Mouse (Mus musculus) kidney, embryonic 15.5 days (tissue): ENCODE results near the gene Plin2. TPM values are rescaled to one million over a fixed set of nuclear protein-coding genes. Genes with fewer than 3 reads are reported as not detected.

Experiments used
- ATAC-seq: fragments of 200-750 bp; cut with Nextera tagmentation; replicated peaks from 2 replicates; pipeline ENCODE4 v1.8.0; 2017; ENCODE audit warnings: moderate TSS enrichment; ENCODE audit not compliant: low FRiP score
- H3K27ac ChIP-seq: fragments of 300-500 bp; sonication (generic); 2 replicates; pipeline ENCODE4 v1.5.1; 2015; ENCODE audit warnings: mild to moderate bottlenecking, inconsistent platforms
- H3K27me3 ChIP-seq: fragments of 300-500 bp; sonication (generic); 2 replicates; pipeline ENCODE4 v1.6.1; 2015; ENCODE audit warnings: inconsistent platforms
- H3K36me3 ChIP-seq: fragments of 300-500 bp; sonication (generic); 2 replicates; pipeline ENCODE4 v1.6.1; 2015; ENCODE audit warnings: inconsistent platforms
- H3K4me1 ChIP-seq: fragments of 300-500 bp; sonication (generic); 2 replicates; pipeline ENCODE4 v1.6.1; 2015; ENCODE audit warnings: inconsistent platforms
- H3K4me2 ChIP-seq: fragments of 300-500 bp; sonication (generic); 2 replicates; pipeline ENCODE4 v1.6.1; 2015; ENCODE audit warnings: moderate library complexity, mild to moderate bottlenecking, inconsistent platforms
- H3K4me3 ChIP-seq: fragments of 300-500 bp; sonication (generic); replicated peaks from 2 replicates; pipeline ENCODE4 v1.5.1; 2015; ENCODE audit warnings: mild to moderate bottlenecking, inconsistent platforms
- H3K9ac ChIP-seq: fragments of 300-500 bp; sonication (generic); 2 replicates; pipeline ENCODE4 v1.6.1; 2015; ENCODE audit warnings: mild to moderate bottlenecking, inconsistent platforms
- H3K9me3 ChIP-seq: fragments of 300-500 bp; sonication (generic); replicated peaks from 2 replicates; pipeline ENCODE4 v1.6.1; 2016; ENCODE audit warnings: inconsistent platforms
- WGBS: fragments of 180-500 bp; shearing (Covaris S2); methylation state at CpG from one replicate; pipeline ENCODE4 v1.1.7; 2015; ENCODE audit warnings: mixed read lengths; 5-methylcytosine and 5-hydroxymethylcytosine counted together
- polyA plus RNA-seq: library from polyadenylated mRNA; unstranded; fragments of >200 nt; fragmentation: Nextera tagmentation; extraction: Ambion mirVana; gene quantifications from 2 replicates; pipeline ENCODE4 v1.2.1, GENCODE M21; 2015

Gene Plin2
- polyA plus RNA-seq, 1 experiment from 2014 or later, result 70.8 TPM

DNA sequence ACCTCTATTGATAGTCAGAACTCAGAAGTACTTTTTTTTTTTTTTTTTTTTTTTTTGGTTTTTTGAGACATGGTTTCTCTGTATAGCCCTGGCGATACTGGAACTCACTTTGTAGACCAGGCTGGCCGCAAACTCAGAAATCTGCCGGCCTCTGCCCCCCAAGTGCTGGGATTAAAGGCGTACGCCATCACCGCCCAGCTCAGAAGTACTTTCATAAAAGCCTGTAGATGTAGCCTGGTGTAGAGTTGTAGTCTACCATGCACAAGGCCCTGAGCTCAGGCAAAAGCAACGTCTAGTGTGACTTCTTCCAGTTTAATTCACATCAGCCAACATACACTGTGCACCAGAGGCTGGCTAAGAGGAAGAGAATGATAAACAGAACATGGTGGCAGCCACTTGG is 23.1 kb upstream of the Plin2 start:
- no peak for ATAC-seq
- H3K36me3 ChIP-seq, result no peaks in the 10 kb centered on the region
- H3K9ac ChIP-seq, result no peak overlapping the region
- WGBS, result 92% methylated on average over 7 of the region's 7 CpGs
- H3K27ac ChIP-seq, result no peak overlapping the region
- H3K4me2 ChIP-seq, result no peak overlapping the region
- no peak overlapping the region for H3K4me3 ChIP-seq
- no peaks in the 10 kb centered on the region for H3K4me1 ChIP-seq
- no peaks in the 10 kb centered on the region for H3K9me3 ChIP-seq
- no peaks in the 10 kb centered on the region for H3K27me3 ChIP-seq

DNA sequence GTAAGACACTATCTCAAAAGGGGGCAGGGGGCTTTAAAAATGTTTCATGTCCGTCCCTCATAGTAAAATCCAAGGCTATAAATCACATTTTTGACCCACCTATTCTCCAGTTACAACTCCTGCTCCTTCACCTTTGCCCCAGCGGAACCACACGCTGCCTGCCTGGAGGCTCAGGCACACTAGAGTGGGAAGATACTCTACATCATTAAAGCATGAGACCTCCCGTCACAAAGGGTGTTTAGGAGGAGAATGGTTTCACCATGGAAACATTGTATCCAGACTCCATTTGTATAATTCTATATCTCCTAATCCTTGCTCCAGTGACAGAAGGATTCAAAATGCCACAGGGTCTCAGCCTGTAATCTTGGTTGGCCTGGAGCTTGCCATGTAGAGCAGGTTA is 21.4 kb upstream of the Plin2 start:
- H3K27ac ChIP-seq, result no peak overlapping the region
- no peak overlapping the region for H3K4me3 ChIP-seq
- H3K36me3 ChIP-seq, result no peaks in the 10 kb centered on the region
- no peak overlapping the region for H3K9ac ChIP-seq
- no peak for ATAC-seq
- H3K4me2 ChIP-seq, result no peak overlapping the region
- WGBS, result 45% methylated on average over 4 of the region's 4 CpGs
- H3K27me3 ChIP-seq, result no peaks in the 10 kb centered on the region
- no peaks in the 10 kb centered on the region for H3K4me1 ChIP-seq
- H3K9me3 ChIP-seq, result no peaks in the 10 kb centered on the region

GRCm38 (mm10) chr4:86690768-86691167 is 20.9 kb upstream of the Plin2 start:
- Histone ChIP-seq H3K4me2 (no peak overlapping the region), H3K4me3 (no peak overlapping the region), H3K9me3 (no peaks in the 10 kb centered on the region), H3K27ac (no peak overlapping the region), H3K4me1 (no peaks in the 10 kb centered on the region), H3K36me3 (no peaks in the 10 kb centered on the region), H3K9ac (no peak overlapping the region), H3K27me3 (no peaks in the 10 kb centered on the region)
- WGBS, result 85% methylated on average over 6 of the region's 6 CpGs
- ATAC-seq, result no peak

GRCm38 (mm10) chr4:86690194-86690593 is 20.3 kb upstream of the Plin2 start:
- no peak for ATAC-seq
- Histone ChIP-seq H3K9me3 (no peaks in the 10 kb centered on the region), H3K27ac (no peak overlapping the region), H3K27me3 (no peaks in the 10 kb centered on the region), H3K4me3 (no peak overlapping the region), H3K4me2 (no peak overlapping the region), H3K36me3 (no peaks in the 10 kb centered on the region), H3K9ac (no peak overlapping the region), H3K4me1 (no peaks in the 10 kb centered on the region)
- WGBS, result 50% methylated on average over 7 of the region's 7 CpGs

- Histone ChIP-seq H3K4me1 (no peaks in the 10 kb centered on the region), H3K9ac (no peak overlapping the region), H3K4me2 (no peak overlapping the region), H3K36me3 (no peaks in the 10 kb centered on the region), H3K27ac (no peak overlapping the region), H3K27me3 (no peaks in the 10 kb centered on the region), H3K9me3 (no peaks in the 10 kb centered on the region), H3K4me3 (no peak overlapping the region)
- ATAC-seq, result no peak
- WGBS, result 73% methylated on average over 10 of the region's 10 CpGs
Measured at GRCm38 (mm10) chr4:86689056-86689735, 19.3 kb upstream of the Plin2 start.

DNA sequence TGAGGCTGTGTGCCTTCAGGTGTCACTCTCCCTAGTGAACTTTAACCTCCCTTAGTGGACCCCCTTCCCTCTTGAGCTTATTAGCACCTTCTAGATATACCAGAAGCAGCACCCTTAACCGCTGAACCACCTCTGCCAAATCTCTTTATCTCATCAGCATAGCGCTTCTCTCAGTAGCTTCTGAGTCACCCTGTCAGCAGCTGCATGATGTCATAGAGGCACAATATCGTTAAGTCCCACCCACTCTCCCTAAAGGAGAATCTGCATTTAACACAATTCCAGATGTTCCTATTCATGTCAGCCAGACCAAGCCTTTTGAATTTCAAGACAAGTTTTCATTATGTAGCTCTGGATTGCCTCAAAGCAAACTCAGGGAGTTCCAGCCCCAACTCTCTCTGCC is 16.7 kb upstream of the Plin2 start:
- Histone ChIP-seq H3K27ac (no peak overlapping the region), H3K9me3 (no peaks in the 10 kb centered on the region), H3K4me3 (no peak overlapping the region), H3K36me3 (no peaks in the 10 kb centered on the region), H3K4me1 (no peaks in the 10 kb centered on the region), H3K27me3 (no peaks in the 10 kb centered on the region), H3K9ac (no peak overlapping the region), H3K4me2 (no peak overlapping the region)
- ATAC-seq, result peak; percentile 56; the same call in 1 of the 2 replicates
- WGBS, result 66% methylated on average over 3 of the region's 3 CpGs

DNA sequence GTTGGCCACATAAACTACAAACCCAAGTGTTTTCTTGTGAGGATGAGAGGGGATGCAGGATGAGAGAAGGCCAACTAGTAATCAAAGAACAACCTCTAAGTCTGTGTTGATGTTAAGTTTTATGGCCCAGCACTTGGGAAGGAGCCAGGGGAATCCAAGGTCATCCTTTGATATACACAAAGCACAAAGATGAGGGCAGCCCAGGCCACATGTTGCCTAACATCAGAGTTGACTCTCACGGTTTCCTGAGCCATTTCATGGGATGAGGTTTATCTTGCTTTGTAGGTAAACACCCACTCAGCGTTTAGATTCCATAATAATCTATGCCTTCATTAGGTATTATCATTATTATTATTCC is 16.1 kb upstream of the Plin2 start:
- Histone ChIP-seq H3K9me3 (no peaks in the 10 kb centered on the region), H3K4me2 (no peak overlapping the region), H3K27me3 (no peaks in the 10 kb centered on the region), H3K4me3 (no peak overlapping the region), H3K27ac (no peak overlapping the region), H3K9ac (no peak overlapping the region), H3K4me1 (no peaks in the 10 kb centered on the region), H3K36me3 (no peaks in the 10 kb centered on the region)
- WGBS, result 51% methylated on average over 2 of the region's 2 CpGs
- no peak for ATAC-seq

DNA sequence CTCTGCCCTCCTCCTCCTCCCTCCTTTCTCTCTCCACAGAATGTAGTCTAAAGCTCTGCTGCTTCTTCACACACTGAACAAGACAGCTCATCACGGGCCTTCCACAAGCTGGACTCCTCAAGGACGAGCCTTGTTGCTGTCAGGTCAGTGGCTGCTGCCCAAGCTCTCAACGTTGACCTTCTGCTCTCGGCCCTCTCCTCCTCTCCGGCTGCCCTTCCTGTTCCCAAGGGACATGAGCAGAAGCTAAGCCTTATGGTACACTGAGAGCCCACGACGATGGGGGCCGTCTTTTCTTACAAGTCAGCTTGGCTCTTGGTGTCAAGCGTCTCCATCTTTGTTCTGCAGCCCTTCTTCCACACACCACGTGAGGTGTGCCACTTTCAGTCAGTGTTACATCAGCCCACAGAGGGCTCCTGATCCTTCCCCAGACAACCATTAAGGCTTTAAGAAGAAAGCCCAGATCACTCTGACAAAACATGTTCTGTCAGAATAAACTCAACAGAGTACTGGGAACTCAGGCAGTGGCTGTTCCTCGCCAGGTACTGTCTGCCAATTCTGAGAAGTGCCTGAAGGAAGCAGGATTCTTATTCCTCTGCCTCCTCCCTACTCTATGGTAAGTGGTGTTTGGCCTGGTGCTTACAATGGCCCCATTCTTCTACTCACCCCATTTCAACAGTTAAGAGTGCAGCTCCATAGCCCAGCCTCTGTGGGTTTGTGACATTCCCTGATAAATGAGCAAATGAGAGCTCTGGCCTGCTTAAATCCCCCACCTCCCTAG is 15.6 kb upstream of the Plin2 start:
- Histone ChIP-seq H3K4me1 (no peaks in the 10 kb centered on the region), H3K4me2 (no peak overlapping the region), H3K27ac (no peak overlapping the region), H3K36me3 (no peaks in the 10 kb centered on the region), H3K27me3 (no peaks in the 10 kb centered on the region), H3K4me3 (no peak overlapping the region), H3K9me3 (no peaks in the 10 kb centered on the region), H3K9ac (no peak overlapping the region)
- WGBS, result 58% methylated on average over 11 of the region's 11 CpGs
- ATAC-seq, result no peak

DNA sequence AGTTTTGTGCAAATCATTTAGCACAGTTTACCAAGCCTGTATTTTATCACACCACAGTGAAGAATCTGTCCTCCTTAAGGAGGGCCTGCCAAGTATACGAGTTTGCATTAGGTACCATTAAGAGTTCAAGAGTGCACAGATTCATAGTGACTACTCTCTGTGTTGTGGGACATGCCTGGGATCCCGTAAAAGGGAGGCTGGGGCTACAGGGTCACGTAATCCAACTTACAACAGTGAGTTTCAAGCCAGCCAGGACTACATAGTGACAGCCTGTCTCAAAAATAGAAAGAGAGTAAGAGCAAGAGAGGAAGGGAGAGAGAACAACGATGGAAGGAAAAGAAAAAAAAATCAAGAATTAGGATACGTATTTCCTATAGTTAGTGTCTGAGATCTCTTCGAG is 14.9 kb upstream of the Plin2 start:
- 74% methylated on average over 6 of the region's 6 CpGs for WGBS
- no peak overlapping the region for H3K27ac ChIP-seq
- H3K36me3 ChIP-seq, result no peaks in the 10 kb centered on the region
- H3K4me3 ChIP-seq, result no peak overlapping the region
- ATAC-seq, result no peak
- H3K9me3 ChIP-seq, result no peaks in the 10 kb centered on the region
- H3K9ac ChIP-seq, result no peak overlapping the region
- H3K4me1 ChIP-seq, result no peaks in the 10 kb centered on the region
- no peak overlapping the region for H3K4me2 ChIP-seq
- no peaks in the 10 kb centered on the region for H3K27me3 ChIP-seq

- H3K36me3 ChIP-seq, result no peaks in the 10 kb centered on the region
- no peaks in the 10 kb centered on the region for H3K4me1 ChIP-seq
- no peak for ATAC-seq
- H3K27me3 ChIP-seq, result no peaks in the 10 kb centered on the region
- 84% methylated on average over 5 of the region's 5 CpGs for WGBS
- no peaks in the 10 kb centered on the region for H3K9me3 ChIP-seq
- H3K4me3 ChIP-seq, result no peak overlapping the region
- H3K4me2 ChIP-seq, result no peak overlapping the region
- no peak overlapping the region for H3K27ac ChIP-seq
- no peak overlapping the region for H3K9ac ChIP-seq
Measured at GRCm38 (mm10) chr4:86683746-86684145, 13.9 kb upstream of the Plin2 start.

DNA sequence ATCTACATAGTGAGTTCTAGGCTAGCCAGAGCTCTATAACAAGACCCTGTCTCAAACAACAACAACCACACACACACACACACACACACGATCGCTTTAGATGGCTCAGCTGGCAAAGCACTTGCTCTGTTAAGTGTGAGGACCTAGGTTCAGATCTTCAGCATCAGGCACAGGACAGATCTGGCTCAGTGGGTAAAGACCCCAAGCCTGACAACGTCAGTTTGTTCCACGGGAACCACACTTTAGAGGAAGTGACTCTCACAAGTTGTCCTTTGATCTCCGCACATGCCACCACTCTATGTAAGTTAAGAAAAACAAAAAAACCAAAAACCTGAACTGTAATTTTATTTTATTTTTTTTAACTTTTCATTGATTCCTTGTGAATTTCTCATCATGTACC is 13.4 kb upstream of the Plin2 start:
- Histone ChIP-seq H3K4me1 (no peaks in the 10 kb centered on the region), H3K9me3 (no peaks in the 10 kb centered on the region), H3K9ac (no peak overlapping the region), H3K27ac (no peak overlapping the region), H3K36me3 (no peaks in the 10 kb centered on the region), H3K27me3 (no peaks in the 10 kb centered on the region), H3K4me3 (no peak overlapping the region), H3K4me2 (no peak overlapping the region)
- 92% methylated on average over 5 of the region's 5 CpGs for WGBS
- ATAC-seq, result no peak

DNA sequence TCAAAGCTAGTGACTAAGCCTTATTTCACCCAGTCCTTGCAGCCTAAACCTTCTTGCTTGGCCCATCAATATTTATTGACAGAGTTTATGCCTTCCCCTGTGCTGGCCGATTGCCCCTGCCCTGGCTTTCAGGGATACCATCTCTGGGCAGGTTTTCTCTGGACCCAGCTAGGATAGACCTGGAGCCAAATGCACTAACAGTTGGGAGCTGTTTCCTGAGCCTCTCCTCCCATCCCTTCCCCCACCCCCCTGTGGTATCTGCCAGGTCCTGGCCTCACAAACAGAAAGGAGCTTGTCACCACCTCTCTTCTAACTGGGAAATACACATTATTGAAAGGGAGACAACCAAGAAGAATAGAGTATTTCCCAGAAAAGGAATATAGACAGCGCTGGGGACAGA is 12.0 kb upstream of the Plin2 start:
- Histone ChIP-seq H3K9ac (no peak overlapping the region), H3K4me3 (no peak overlapping the region), H3K27ac (no peak overlapping the region), H3K4me2 (no peak overlapping the region), H3K36me3 (no peaks in the 10 kb centered on the region), H3K4me1 (no peaks in the 10 kb centered on the region), H3K27me3 (no peaks in the 10 kb centered on the region), H3K9me3 (no peaks in the 10 kb centered on the region)
- WGBS, result 70% methylated on average over 2 of the region's 2 CpGs
- no peak for ATAC-seq

DNA sequence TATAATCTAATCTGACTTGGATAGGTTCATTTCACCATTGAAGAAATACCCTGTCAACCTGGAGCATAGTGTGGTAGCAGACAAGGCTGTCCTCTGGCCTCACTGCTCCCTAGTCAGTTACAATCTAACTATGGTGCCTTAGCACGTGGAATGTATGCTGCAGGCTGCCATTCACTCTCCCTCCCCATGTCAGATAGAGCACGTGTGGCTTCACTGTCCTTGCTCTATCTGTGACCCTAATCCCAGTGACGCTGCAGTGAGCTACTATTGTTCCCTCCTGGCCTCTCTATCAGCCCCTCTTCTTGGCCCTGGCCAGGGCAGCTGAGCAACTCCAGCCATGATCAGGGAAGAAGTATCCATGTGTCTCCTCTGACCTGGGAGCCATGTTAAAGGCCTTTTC is 11.6 kb upstream of the Plin2 start:
- 40% methylated on average over 3 of the region's 3 CpGs for WGBS
- no peak for ATAC-seq
- Histone ChIP-seq H3K4me1 (no peaks in the 10 kb centered on the region), H3K27me3 (no peaks in the 10 kb centered on the region), H3K4me2 (no peak overlapping the region), H3K27ac (no peak overlapping the region), H3K36me3 (no peaks in the 10 kb centered on the region), H3K4me3 (no peak overlapping the region), H3K9ac (no peak overlapping the region), H3K9me3 (no peaks in the 10 kb centered on the region)
